8 mouse cellular contexts compared by ENCODE assay signal in the genomic region with DNA sequence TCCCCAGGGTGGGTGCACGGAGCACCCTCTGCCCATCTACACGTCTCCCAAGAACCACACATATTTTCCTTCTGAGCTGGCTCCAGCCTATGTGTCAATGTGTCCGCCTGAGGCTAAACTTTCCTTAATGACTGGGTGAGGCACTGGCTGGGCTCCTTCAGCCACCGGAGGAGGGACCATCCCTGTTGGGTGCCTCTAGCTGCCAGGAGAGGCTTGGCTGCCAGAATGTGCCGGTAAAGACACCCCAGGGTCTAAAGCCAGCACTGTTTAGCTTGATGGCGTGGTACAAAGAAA. TPM values are rescaled to one million over a fixed set of nuclear protein-coding genes. Genes with fewer than 3 reads are reported as not detected.
A peak's percentile ranks its signal among the peaks of the same experiment; 100 is the strongest.
DNase-seq lines count a peak whose midpoint lies in the region; ATAC-seq and TF ChIP-seq lines count a peak whose summit lies in the region.

No protein-coding gene starts in this region.

- no peaks in the 10 kb centered on the region for H3K27me3 ChIP-seq in heart, embryonic 10.5 days (ENCODE audit: insufficient read depth, poor library complexity, severe bottlenecking)
- 0 out of 2 replicates have a peak, but pooled peaks cover 6% of the 10 kb centered on the region for H3K27me3 ChIP-seq in E14TG2a.4 (ENCODE audit: insufficient read depth, low read length)
- H3K27me3 ChIP-seq in forebrain, embryonic 14.5 days (replicated peaks; ENCODE audit: control insufficient read depth, insufficient read depth, low read length) = no peaks in the 10 kb centered on the region
- H3K27me3 ChIP-seq in liver, embryonic 14.5 days (ENCODE audit: control insufficient read depth, insufficient read depth, low read length) = no peaks in the 10 kb centered on the region

- TF ChIP-seq EP300 in liver, embryonic 14.5 days (IDR thresholded peaks at IDR 0.05; ENCODE audit: low read depth) = no peak

- peak overlapping the region; percentile 83 for H3K4me2 ChIP-seq in forebrain, embryonic 14.5 days (ENCODE audit: low read length)
- H3K4me2 ChIP-seq in liver, embryonic 14.5 days (ENCODE audit: low read depth) = peak overlapping the region; percentile 85

- H3K9ac ChIP-seq in forebrain, embryonic 14.5 days (ENCODE audit: low read length) = peak overlapping the region; percentile 83; the same call in 1 of the 2 replicates
- H3K9ac ChIP-seq in liver, embryonic 14.5 days (replicated peaks) = no peak overlapping the region

- peaks cover 37% of the 10 kb centered on the region for H3K36me3 ChIP-seq in heart, embryonic 10.5 days
- peaks cover 29% of the 10 kb centered on the region for H3K36me3 ChIP-seq in E14TG2a.4 (ENCODE audit: insufficient read depth, low read length)
- H3K36me3 ChIP-seq in forebrain, embryonic 14.5 days (ENCODE audit: control insufficient read depth, insufficient read depth, low read length) = peaks cover 22% of the 10 kb centered on the region
- peaks cover 7% of the 10 kb centered on the region; the same call in 1 of the 2 replicates for H3K36me3 ChIP-seq in liver, embryonic 14.5 days (replicated peaks; ENCODE audit: control insufficient read depth, insufficient read depth, low read depth)

- peak overlapping the region; percentile 89; the same call in 1 of the 2 replicates for H3K27ac ChIP-seq in heart, embryonic 10.5 days
- no peak overlapping the region for H3K27ac ChIP-seq in forebrain, embryonic 14.5 days (ENCODE audit: low read depth, low read length)
- H3K27ac ChIP-seq in liver, embryonic 14.5 days = no peak overlapping the region

- no peak for DNase-seq in heart, embryonic 10.5 days (ENCODE audit: low spot score)
- no peak for DNase-seq in heart, adult 18-20 months
- no peak for DNase-seq in forebrain, embryonic 14.5 days (ENCODE audit: low spot score)
- DNase-seq in liver, embryonic 14.5 days (ENCODE audit: low read depth in 3 of 3, low spot score in 3 of 3) = no peak
- no peak for DNase-seq in ovary, postnatal 36 days (ENCODE audit: low spot score)
- no peak for DNase-seq in adrenal gland, postnatal 14 days
- DNase-seq in urinary bladder, postnatal 25 days (ENCODE audit: low spot score) = no peak

- no peaks in the 10 kb centered on the region for H3K9me3 ChIP-seq in heart, embryonic 10.5 days
- no peaks in the 10 kb centered on the region for H3K9me3 ChIP-seq in E14TG2a.4 (ENCODE audit: low read length)
- H3K9me3 ChIP-seq in forebrain, embryonic 14.5 days (replicated peaks; ENCODE audit: control insufficient read depth, low read length) = no peaks in the 10 kb centered on the region
- no peaks in the 10 kb centered on the region for H3K9me3 ChIP-seq in liver, embryonic 14.5 days (ENCODE audit: control insufficient read depth, low read length)

- peaks cover 30% of the 10 kb centered on the region for H3K4me1 ChIP-seq in heart, embryonic 10.5 days
- H3K4me1 ChIP-seq in E14TG2a.4 (replicated peaks; ENCODE audit: low read depth, low read length) = peaks cover 58% of the 10 kb centered on the region
- peaks cover 13% of the 10 kb centered on the region for H3K4me1 ChIP-seq in forebrain, embryonic 14.5 days (ENCODE audit: control insufficient read depth, insufficient read depth, low read length)
- H3K4me1 ChIP-seq in liver, embryonic 14.5 days (replicated peaks; ENCODE audit: control insufficient read depth in 2 of 2, insufficient read depth in 2 of 2, low read length in 1 of 2) = peaks cover 0 to 11% of the 10 kb centered on the region in 2 experiments; a peak in 3 of 4 replicates

- no peak for ATAC-seq in forebrain, embryonic 14.5 days
- no peak for ATAC-seq in liver, embryonic 14.5 days (ENCODE audit: insufficient read depth)

- peak overlapping the region; percentile 63 for H3K4me3 ChIP-seq in heart, embryonic 10.5 days
- H3K4me3 ChIP-seq in E14TG2a.4 (replicated peaks; ENCODE audit: low read length) = peak overlapping the region; percentile 85
- peak overlapping the region; percentile 68; the same call in 1 of the 2 replicates for H3K4me3 ChIP-seq in forebrain, embryonic 14.5 days (ENCODE audit: low read depth, low read length)
- H3K4me3 ChIP-seq in liver, embryonic 14.5 days (ENCODE audit: insufficient read depth in 1 of 2, low read depth in 2 of 2, low read length in 2 of 2) = peak overlapping the region in 1 of 2 experiments; percentile 68; a peak in 2 of 4 replicates

- WGBS in heart, embryonic 10.5 days = 44% methylated on average over 6 of the region's 6 CpGs
- WGBS in forebrain, embryonic 14.5 days = 46% methylated on average over 6 of the region's 6 CpGs
- WGBS in liver, embryonic 14.5 days (ENCODE audit: insufficient replicate concordance) = 70% methylated on average over 6 of the region's 6 CpGs

- no peak for TF ChIP-seq CTCF in E14TG2a.4 (conservative IDR thresholded peaks at IDR 0.05; ENCODE audit: low read length)
- 0 out of 2 replicates have a peak, but pooled peaks have one; percentile 12 for TF ChIP-seq CTCF in liver, embryonic 14.5 days (IDR thresholded peaks at IDR 0.05; ENCODE audit: low read depth)

RNA-seq across cellular contexts. Expression of gene Slc39a13, which starts 1.4 kb away (rescaled TPM):
- 32.6 and 37.5 TPM in 2 replicates for polyA plus RNA-seq in heart, embryonic 10.5 days (2016; fragmentation: Nextera tagmentation; extraction: Ambion mirVana)
- total RNA-seq in heart, adult 18-20 months (2021) = 10 to 100 TPM; 20.0 to 26.2 TPM
- polyA plus RNA-seq in forebrain, embryonic 14.5 days (2014; fragmentation: Nextera tagmentation; extraction: Ambion mirVana) = 16.1 and 18.0 TPM in 2 replicates
- 11.1 and 11.2 TPM in 2 replicates for polyA plus RNA-seq in liver, embryonic 14.5 days (2012; rRNA removed)
- polyA plus RNA-seq in liver, embryonic 14.5 days (2014; fragmentation: Nextera tagmentation; extraction: Ambion mirVana) = 8.1 and 8.4 TPM in 2 replicates
- total RNA-seq in adrenal gland, postnatal 14 days (2021) = 24.1 and 27.3 TPM in 2 replicates

RNA-seq across cellular contexts. Expression of gene Spi1, which starts 13.4 kb away (rescaled TPM):
- 0.99 and 4.1 TPM in 2 replicates for polyA plus RNA-seq in heart, embryonic 10.5 days (2016; fragmentation: Nextera tagmentation; extraction: Ambion mirVana)
- 1 to 10 TPM; 4.0 to 5.0 TPM for total RNA-seq in heart, adult 18-20 months (2021)
- polyA plus RNA-seq in forebrain, embryonic 14.5 days (2014; fragmentation: Nextera tagmentation; extraction: Ambion mirVana) = 2.4 and 2.9 TPM in 2 replicates
- 13.3 and 20.5 TPM in 2 replicates for polyA plus RNA-seq in liver, embryonic 14.5 days (2012; rRNA removed)
- polyA plus RNA-seq in liver, embryonic 14.5 days (2014; fragmentation: Nextera tagmentation; extraction: Ambion mirVana) = 12.4 and 15.6 TPM in 2 replicates
- 2.9 and 5.4 TPM in 2 replicates for total RNA-seq in adrenal gland, postnatal 14 days (2021)

RNA-seq across cellular contexts. Expression of gene Psmc3, which starts 15.0 kb away (rescaled TPM):
- polyA plus RNA-seq in heart, embryonic 10.5 days (2016; fragmentation: Nextera tagmentation; extraction: Ambion mirVana) = 315 and 334 TPM in 2 replicates
- 100 to 1,000 TPM; 231 to 257 TPM for total RNA-seq in heart, adult 18-20 months (2021)
- 298 and 304 TPM in 2 replicates for polyA plus RNA-seq in forebrain, embryonic 14.5 days (2014; fragmentation: Nextera tagmentation; extraction: Ambion mirVana)
- polyA plus RNA-seq in liver, embryonic 14.5 days (2012; rRNA removed) = 77.7 and 126 TPM in 2 replicates
- 174 and 186 TPM in 2 replicates for polyA plus RNA-seq in liver, embryonic 14.5 days (2014; fragmentation: Nextera tagmentation; extraction: Ambion mirVana)
- 179 and 190 TPM in 2 replicates for total RNA-seq in adrenal gland, postnatal 14 days (2021)

RNA-seq across cellular contexts. Expression of gene Rapsn, which starts 33.4 kb away (rescaled TPM):
- polyA plus RNA-seq in heart, embryonic 10.5 days (2016; fragmentation: Nextera tagmentation; extraction: Ambion mirVana) = 6.6 and 13.8 TPM in 2 replicates
- 10 to 100 TPM; 17.6 to 18.5 TPM for total RNA-seq in heart, adult 18-20 months (2021)
- 0.95 and 1.2 TPM in 2 replicates for polyA plus RNA-seq in forebrain, embryonic 14.5 days (2014; fragmentation: Nextera tagmentation; extraction: Ambion mirVana)
- 0.55 and 0.78 TPM in 2 replicates for polyA plus RNA-seq in liver, embryonic 14.5 days (2012; rRNA removed)
- 0.62 and 1.1 TPM in 2 replicates for polyA plus RNA-seq in liver, embryonic 14.5 days (2014; fragmentation: Nextera tagmentation; extraction: Ambion mirVana)
- total RNA-seq in adrenal gland, postnatal 14 days (2021) = 1.4 and 2.4 TPM in 2 replicates

RNA-seq across cellular contexts. Expression of gene Mybpc3, which starts 49.1 kb away (rescaled TPM):
- polyA plus RNA-seq in heart, embryonic 10.5 days (2016; fragmentation: Nextera tagmentation; extraction: Ambion mirVana) = 450 and 1,030 TPM in 2 replicates
- 1,000 to 10,000 TPM; 1,572 to 1,905 TPM for total RNA-seq in heart, adult 18-20 months (2021)
- not detected in 2 replicates for polyA plus RNA-seq in forebrain, embryonic 14.5 days (2014; fragmentation: Nextera tagmentation; extraction: Ambion mirVana)
- 0.03 and 0.04 TPM in 2 replicates for polyA plus RNA-seq in liver, embryonic 14.5 days (2012; rRNA removed)
- not detected in 2 replicates for polyA plus RNA-seq in liver, embryonic 14.5 days (2014; fragmentation: Nextera tagmentation; extraction: Ambion mirVana)
- 0.15 TPM in 1 of 2 replicates, not detected in the other for total RNA-seq in adrenal gland, postnatal 14 days (2021)
